Mouse (Mus musculus) olfactory bulb, adult 2 months (tissue): Measurements from ENCODE around the gene Ywhab. TPM values are rescaled to one million over a fixed set of nuclear protein-coding genes. Genes with fewer than 3 reads are reported as not detected.
A peak's percentile ranks its signal among the peaks of the same experiment; 100 is the strongest.

Source experiments
- H3K27ac ChIP-seq: fragments of 200-500 bp; 2 replicates; pipeline ENCODE4 v1.5.1; 2012; ENCODE audit warnings: low read depth, low read length; ENCODE audit not compliant: insufficient read depth
- H3K4me1 ChIP-seq: fragments of 200-500 bp; 2 replicates; pipeline ENCODE4 v1.6.1; 2012; ENCODE audit warnings: low read length; ENCODE audit not compliant: control insufficient read depth, insufficient read depth
- H3K4me3 ChIP-seq: fragments of 200-500 bp; 2 replicates; pipeline ENCODE4 v1.5.1; 2012; ENCODE audit warnings: mild to moderate bottlenecking, low read depth, low read length, moderate library complexity; ENCODE audit not compliant: insufficient read depth
- CTCF ChIP-seq: fragments of 200-500 bp; IDR thresholded peaks from 2 replicates; pipeline ENCODE4 v1.5.1; 2012; ENCODE audit warnings: low read depth, mild to moderate bottlenecking, low read length, moderate library complexity; ENCODE audit not compliant: insufficient read depth
- POLR2A ChIP-seq: fragments of 200-500 bp; IDR thresholded peaks from 2 replicates; pipeline ENCODE4 v1.6.1; 2012; ENCODE audit warnings: mild to moderate bottlenecking, low read depth, low read length, moderate library complexity; ENCODE audit not compliant: insufficient read depth
- WGBS: fragments of 180-500 bp; shearing (Covaris S2); methylation state at CpG from one replicate; pipeline ENCODE4 v1.1.7; 2018; 5-methylcytosine and 5-hydroxymethylcytosine counted together
- polyA plus RNA-seq: library from polyadenylated mRNA; stranded (reverse); fragments of >200 nt; gene quantifications from 2 replicates; pipeline ENCODE4 v1.2.4, GENCODE M21; 2012; ENCODE audit warnings: low replicate concordance; ENCODE audit not compliant: missing spikeins, insufficient read depth, insufficient read length

Ywhab gene
- polyA plus RNA-seq, 1 experiment = not detected

DNA sequence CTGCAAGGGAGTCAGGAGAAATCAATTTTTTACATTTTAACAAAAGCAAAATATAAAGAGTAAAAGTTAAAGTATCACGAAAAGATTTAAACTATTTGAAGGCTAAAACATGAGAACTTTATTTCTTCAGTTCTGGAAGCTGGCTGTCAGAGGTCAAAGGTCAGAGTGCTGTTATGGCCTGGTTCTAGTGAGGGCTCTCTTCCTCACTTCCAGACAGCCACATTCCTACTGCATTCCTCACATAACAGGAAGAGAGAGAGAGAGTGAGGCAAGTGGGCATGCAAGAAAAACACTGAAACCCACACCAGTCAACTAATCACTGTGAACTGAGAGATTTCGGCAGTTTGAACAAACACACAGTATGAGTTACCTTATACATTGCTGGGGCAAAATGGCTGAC is 20.7 kb upstream of the Ywhab start:
- no peaks in the 10 kb centered on the region for H3K4me1 ChIP-seq
- 95% methylated on average over 2 of the region's 2 CpGs for WGBS
- TF ChIP-seq CTCF (no peak), POLR2A (no peak)
- H3K27ac ChIP-seq = no peak overlapping the region
- H3K4me3 ChIP-seq = no peak overlapping the region

DNA sequence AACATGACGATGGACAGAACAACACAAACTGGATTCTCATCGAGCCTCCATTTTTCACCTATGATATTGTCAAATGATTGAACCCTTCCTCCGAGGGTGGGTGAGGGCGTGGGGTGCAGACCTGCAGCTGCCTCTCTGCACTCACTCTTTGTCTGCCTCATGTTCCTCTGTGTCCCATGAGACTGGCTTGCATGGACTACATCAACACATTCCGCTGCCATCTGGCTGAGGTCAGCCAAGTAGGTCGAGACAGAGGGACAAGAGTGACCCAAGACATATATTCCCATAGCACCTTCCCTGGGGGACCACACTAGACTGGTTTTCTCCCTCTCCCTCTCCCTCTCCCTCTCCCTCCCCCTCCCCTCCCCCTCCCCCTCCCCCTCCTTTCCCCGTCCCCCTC is 18.3 kb upstream of the Ywhab start:
- Histone ChIP-seq H3K4me3 (no peak overlapping the region), H3K4me1 (no peaks in the 10 kb centered on the region), H3K27ac (no peak overlapping the region)
- TF ChIP-seq CTCF (no peak), POLR2A (no peak)
- 93% methylated on average over 6 of the region's 7 CpGs for WGBS

GRCm38 (mm10) chr2:163987233-163987632 is 7.5 kb upstream of the Ywhab start:
- Histone ChIP-seq H3K27ac (no peak overlapping the region), H3K4me3 (no peak overlapping the region), H3K4me1 (no peaks in the 10 kb centered on the region)
- TF ChIP-seq CTCF (no peak), POLR2A (no peak)
- WGBS = 85% methylated on average over 8 of the region's 8 CpGs

GRCm38 (mm10) chr2:163992871-163993270 is 1.9 kb upstream of the Ywhab start:
- TF ChIP-seq CTCF = no peak
- TF ChIP-seq POLR2A = no peak
- 93% methylated on average over 2 of the region's 2 CpGs for WGBS
- no peak overlapping the region for H3K27ac ChIP-seq
- H3K4me3 ChIP-seq = no peak overlapping the region
- H3K4me1 ChIP-seq = peaks cover 3% of the 10 kb centered on the region

- TF ChIP-seq POLR2A (peak; percentile 28; the same call in 1 of the 2 replicates), CTCF (0 out of 2 replicates have a peak, but pooled peaks have one; percentile 3)
These were observed 460 bp downstream of the Ywhab start for GRCm38 (mm10) chr2:163994977-163995862.

DNA sequence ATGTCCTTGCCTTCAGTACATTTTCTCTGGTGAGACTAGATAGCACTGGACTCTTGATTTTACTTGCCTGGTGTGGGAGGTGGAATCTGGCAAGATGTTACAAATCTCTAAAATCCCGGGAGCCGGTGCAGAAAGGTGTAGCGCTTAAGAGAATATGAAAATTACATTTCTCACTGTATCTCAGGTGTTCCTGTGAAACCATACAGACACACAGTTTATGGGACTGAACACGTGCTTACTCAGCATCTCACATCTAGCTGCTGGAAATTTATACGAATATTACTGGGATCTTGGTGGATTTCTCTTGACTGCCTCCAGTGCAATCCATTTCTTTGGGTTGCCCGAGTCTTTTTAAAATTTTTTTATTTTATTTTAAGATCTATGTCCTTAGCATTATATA is 1.5 kb downstream of the Ywhab start:
- H3K27ac ChIP-seq = no peak overlapping the region
- H3K4me3 ChIP-seq = peak overlapping the region; percentile 36; the same call in 1 of the 2 replicates
- WGBS = 52% methylated on average over 6 of the region's 6 CpGs
- peaks cover 9% of the 10 kb centered on the region for H3K4me1 ChIP-seq
- TF ChIP-seq CTCF (no peak), POLR2A (no peak)

More at GRCm38 (mm10) chr2:163994977-163995862, 460 bp downstream of the Ywhab start:
- H3K27ac ChIP-seq = peak overlapping the region; percentile 89
- peak overlapping the region; percentile 98 for H3K4me3 ChIP-seq
- WGBS = 1% methylated on average over 79 of the region's 79 CpGs
- peaks cover 8% of the 10 kb centered on the region for H3K4me1 ChIP-seq

DNA sequence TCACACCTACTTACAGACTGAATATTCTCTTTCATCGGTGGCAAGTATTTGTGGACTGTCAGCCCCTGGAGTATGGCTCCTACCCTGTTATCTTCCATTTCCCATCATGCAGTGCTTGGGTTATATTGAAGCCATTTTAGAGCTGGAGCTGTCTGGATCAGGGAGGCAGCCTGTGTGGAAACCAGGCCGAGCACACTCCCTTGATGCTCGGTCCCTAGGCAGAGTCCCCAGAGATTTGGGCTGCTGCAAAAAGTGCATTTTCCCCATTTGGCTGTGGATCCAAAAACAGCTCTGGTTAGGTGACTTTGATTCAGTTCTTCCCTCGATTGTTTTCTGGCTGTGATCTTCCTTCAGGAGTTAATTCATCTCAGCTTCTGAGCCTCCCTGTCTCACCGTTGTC is 2.1 kb downstream of the Ywhab start:
- H3K4me3 ChIP-seq = no peak overlapping the region
- no peak for TF ChIP-seq CTCF
- no peak for TF ChIP-seq POLR2A
- peaks cover 12% of the 10 kb centered on the region for H3K4me1 ChIP-seq
- H3K27ac ChIP-seq = no peak overlapping the region
- 27% methylated on average over 5 of the region's 5 CpGs for WGBS

DNA sequence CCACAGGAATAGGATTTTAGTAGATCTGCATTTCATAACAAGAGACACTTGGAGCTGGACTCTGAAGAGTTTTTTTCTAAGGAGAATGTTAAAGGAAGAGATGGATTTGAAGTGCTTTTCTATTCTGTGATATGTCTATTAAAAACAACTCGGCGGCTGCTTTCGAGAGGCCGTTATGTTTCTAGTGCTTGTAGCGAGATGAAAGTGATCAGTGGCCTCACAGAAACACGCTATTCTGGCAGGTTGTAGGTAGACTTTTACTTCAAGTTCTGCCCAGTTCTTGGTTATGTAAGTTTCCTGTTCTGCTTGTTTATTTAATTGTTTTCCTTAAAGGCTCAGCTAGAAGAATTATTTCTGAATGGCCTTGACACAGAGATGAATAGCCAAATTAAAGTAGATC is 4.2 kb downstream of the Ywhab start:
- Histone ChIP-seq H3K4me3 (no peak overlapping the region), H3K27ac (no peak overlapping the region), H3K4me1 (peaks cover 16% of the 10 kb centered on the region)
- TF ChIP-seq CTCF = no peak
- no peak for TF ChIP-seq POLR2A
- WGBS = 87% methylated on average over 6 of the region's 6 CpGs

GRCm38 (mm10) chr2:164002637-164003036 is 7.9 kb downstream of the Ywhab start:
- peaks cover 24% of the 10 kb centered on the region for H3K4me1 ChIP-seq
- WGBS = 83% methylated on average over 3 of the region's 3 CpGs
- H3K27ac ChIP-seq = no peak overlapping the region
- TF ChIP-seq CTCF (no peak), POLR2A (no peak)
- H3K4me3 ChIP-seq = no peak overlapping the region

GRCm38 (mm10) chr2:164004503-164004902 is 9.7 kb downstream of the Ywhab start:
- Histone ChIP-seq H3K4me3 (no peak overlapping the region), H3K4me1 (peaks cover 22% of the 10 kb centered on the region), H3K27ac (no peak overlapping the region)
- WGBS = 75% methylated on average over 5 of the region's 5 CpGs
- TF ChIP-seq CTCF (no peak), POLR2A (no peak)
